Mouse (Mus musculus): Measurements from ENCODE around the gene Rasgrp4. TPM values are rescaled to one million over a fixed set of nuclear protein-coding genes. Genes with fewer than 3 reads are reported as not detected.

Rasgrp4 gene
- polyA plus RNA-seq, 2 experiments from 2014 or later, result 1.1 to 3.2 TPM

- ATAC-seq, result no peak
These were observed 14.1 kb downstream of the Rasgrp4 start for GRCm38 (mm10) chr7:29148771-29149170.

- ATAC-seq, result no peak
These were observed 16.8 kb downstream of the Rasgrp4 start for GRCm38 (mm10) chr7:29151486-29151885.

GRCm38 (mm10) chr7:29154018-29154720 lies 19.5 kb downstream of the Rasgrp4 start:
- ATAC-seq, result no peak

- peak; percentile 73 for ATAC-seq
These were observed 20.7 kb downstream of the Rasgrp4 start for GRCm38 (mm10) chr7:29155196-29155837.

GRCm38 (mm10) chr7:29155838-29156782 lies 21.5 kb downstream of the Rasgrp4 start, which contains the start of gene Fam98c:
TSS of gene Fam98c (minus strand) at chr7:29156234.
- peak; percentile 93 for ATAC-seq

- ATAC-seq, result no peak
These were observed 23.6 kb downstream of the Rasgrp4 start for GRCm38 (mm10) chr7:29158264-29158663.

- ATAC-seq, result no peak
These were observed 27.6 kb downstream of the Rasgrp4 start for GRCm38 (mm10) chr7:29162294-29162693.

GRCm38 (mm10) chr7:29162750-29163525 lies 28.3 kb downstream of the Rasgrp4 start:
- ATAC-seq, result peak; percentile 70

- ATAC-seq, result no peak
These were observed 33.0 kb downstream of the Rasgrp4 start for GRCm38 (mm10) chr7:29167656-29168055.

GRCm38 (mm10) chr7:29168121-29168695 lies 33.6 kb downstream of the Rasgrp4 start:
- no peak for ATAC-seq

GRCm38 (mm10) chr7:29168791-29169230 lies 34.2 kb downstream of the Rasgrp4 start:
- no peak for ATAC-seq

- peak; percentile 27 for ATAC-seq
These were observed 34.8 kb downstream of the Rasgrp4 start for GRCm38 (mm10) chr7:29169231-29170065.

- ATAC-seq, result peak; percentile 10
These were observed 35.6 kb downstream of the Rasgrp4 start, which contains the start of the genes Ggn and Spred3 for GRCm38 (mm10) chr7:29170066-29170754. TSS of gene Ggn (plus strand) at chr7:29170210. TSS of gene Spred3 (minus strand) at chr7:29170411.

- ATAC-seq, result peak; percentile 39
These were observed 36.3 kb downstream of the Rasgrp4 start for GRCm38 (mm10) chr7:29170755-29171561.

GRCm38 (mm10) chr7:29171562-29172097 lies 37.0 kb downstream of the Rasgrp4 start:
- no peak for ATAC-seq

GRCm38 (mm10) chr7:29172390-29173016 lies 37.9 kb downstream of the Rasgrp4 start:
- no peak for ATAC-seq

- ATAC-seq, result no peak
These were observed 43.5 kb downstream of the Rasgrp4 start for GRCm38 (mm10) chr7:29178106-29178505.

GRCm38 (mm10) chr7:29179323-29179722 lies 44.7 kb downstream of the Rasgrp4 start:
- no peak for ATAC-seq
